Mouse (Mus musculus) lung, adult 2 months (tissue): ENCODE results near the gene Pgbd1.

Experiments
- CTCF ChIP-seq: fragments of 200-500 bp; IDR thresholded peaks from 2 replicates; pipeline ENCODE4 v1.5.1; 2011; ENCODE audit warnings: mild to moderate bottlenecking, low read length, control low read depth; ENCODE audit not compliant: insufficient read depth
- POLR2A ChIP-seq: fragments of 200-500 bp; IDR thresholded peaks from 2 replicates; pipeline ENCODE4 v1.6.1; 2011; ENCODE audit warnings: low read depth, mild to moderate bottlenecking, control low read depth, low read length, borderline replicate concordance; ENCODE audit errors: extremely low read depth

DNA sequence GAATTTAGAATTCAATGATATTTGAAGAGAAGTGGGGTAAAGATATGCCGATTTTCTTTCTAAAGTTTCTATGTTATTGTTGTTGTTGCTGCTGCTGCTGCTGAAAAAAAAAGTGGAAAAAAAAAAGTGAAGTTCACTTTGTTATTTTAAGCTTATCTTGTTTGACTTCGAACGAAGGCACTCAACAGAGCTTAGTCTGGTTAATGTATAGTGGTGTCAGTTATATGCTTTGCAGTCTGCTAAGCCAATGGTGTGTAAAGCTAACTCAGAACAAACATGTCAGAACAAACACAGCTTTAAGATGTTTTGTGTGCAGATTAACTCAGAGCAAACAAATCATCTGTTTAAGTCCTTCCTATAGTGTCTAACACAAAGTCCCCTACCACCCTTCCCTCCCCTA lies 13.3 kb upstream of the Pgbd1 start:
- TF ChIP-seq CTCF (no peak), POLR2A (no peak)
